Comparison of ENCODE assay signal across 23 mouse cellular contexts in genomic region chr8:12108578-12108977, GRCm38 (mm10).
A peak's percentile ranks its signal among the peaks of the same experiment; 100 is the strongest.
DNase-seq lines count a peak whose midpoint lies in the region; ATAC-seq and TF ChIP-seq lines count a peak whose summit lies in the region.
"Had no signal": no experiment of that assay in that cellular context is flagged by ENCODE, and none has a peak within 500 bp of the region (broad histone marks: within the 10 kb centered on the region; RNA-seq: fewer than 3 reads in every experiment).

No protein-coding gene starts in this region.

- no peak overlapping the region for H3K4me2 ChIP-seq in forebrain, embryonic 13.5 days
- no peak overlapping the region for H3K4me2 ChIP-seq in intestine, embryonic 15.5 days (replicated peaks)
- no peak overlapping the region for H3K4me2 ChIP-seq in intestine, postnatal 0 days (replicated peaks; ENCODE audit: low read depth)
- H3K4me2 ChIP-seq: embryonic facial prominence, embryonic 12.5 days; forebrain, embryonic 12.5 days; forebrain, embryonic 15.5 days had no signal

- WGBS in forebrain, embryonic 10.5 days: 80% methylated on average over 5 of the region's 5 CpGs
- 75% methylated on average over 5 of the region's 5 CpGs for WGBS in forebrain, embryonic 13.5 days
- 56% methylated on average over 5 of the region's 5 CpGs for WGBS in intestine, embryonic 15.5 days
- WGBS in intestine, postnatal 0 days: 42% methylated on average over 5 of the region's 5 CpGs

- no peak overlapping the region for H3K9ac ChIP-seq in forebrain, embryonic 13.5 days
- H3K9ac ChIP-seq in intestine, embryonic 15.5 days: no peak overlapping the region
- H3K9ac ChIP-seq in intestine, postnatal 0 days (ENCODE audit: low read depth, low read length): no peak overlapping the region
- H3K9ac ChIP-seq: embryonic facial prominence, embryonic 12.5 days; forebrain, embryonic 12.5 days; forebrain, embryonic 15.5 days; forebrain, postnatal 0 days had no signal

- DNase-seq in forebrain, embryonic 10.5 days (ENCODE audit: extremely low spot score, low spot score): no peak
- DNase-seq: adrenal gland, adult 8-10 months; adrenal gland, postnatal 14 days; adrenal gland, postnatal 36 days; B cell, adult 2 months; cerebellum, adult 11-12 months; cerebellum, adult 2 months; cerebellum, adult 9-10 months; cerebellum, postnatal 10 days; cerebellum, postnatal 25 days; forebrain, postnatal 0 days had no signal

- H3K4me3 ChIP-seq in forebrain, embryonic 10.5 days: no peak overlapping the region
- H3K4me3 ChIP-seq in forebrain, embryonic 13.5 days: no peak overlapping the region
- H3K4me3 ChIP-seq in intestine, embryonic 15.5 days (replicated peaks): no peak overlapping the region
- H3K4me3 ChIP-seq in intestine, postnatal 0 days (ENCODE audit: low read depth, low read length): no peak overlapping the region
- H3K4me3 ChIP-seq: embryonic facial prominence, embryonic 10.5 days; embryonic facial prominence, embryonic 12.5 days; forebrain, embryonic 12.5 days; forebrain, embryonic 15.5 days had no signal

- no peaks in the 10 kb centered on the region for H3K36me3 ChIP-seq in forebrain, embryonic 10.5 days (replicated peaks)
- no peaks in the 10 kb centered on the region for H3K36me3 ChIP-seq in forebrain, embryonic 13.5 days (ENCODE audit: poor library complexity, severe bottlenecking)
- no peaks in the 10 kb centered on the region for H3K36me3 ChIP-seq in intestine, embryonic 15.5 days
- H3K36me3 ChIP-seq in intestine, postnatal 0 days (ENCODE audit: control insufficient read depth, insufficient read depth): no peaks in the 10 kb centered on the region
- H3K36me3 ChIP-seq: embryonic facial prominence, embryonic 10.5 days; embryonic facial prominence, embryonic 12.5 days; forebrain, embryonic 12.5 days; forebrain, embryonic 15.5 days; G1E had no signal

- peaks cover 84% of the 10 kb centered on the region for H3K27me3 ChIP-seq in forebrain, embryonic 10.5 days (ENCODE audit: poor library complexity, severe bottlenecking)
- peaks cover 53% of the 10 kb centered on the region for H3K27me3 ChIP-seq in forebrain, embryonic 13.5 days
- H3K27me3 ChIP-seq in intestine, embryonic 15.5 days (replicated peaks): no peaks in the 10 kb centered on the region
- no peaks in the 10 kb centered on the region for H3K27me3 ChIP-seq in intestine, postnatal 0 days (replicated peaks; ENCODE audit: control insufficient read depth, insufficient read depth, low read length)

- no peaks in the 10 kb centered on the region for H3K9me3 ChIP-seq in forebrain, embryonic 10.5 days
- no peaks in the 10 kb centered on the region for H3K9me3 ChIP-seq in forebrain, embryonic 13.5 days (replicated peaks)
- H3K9me3 ChIP-seq in intestine, embryonic 15.5 days: no peaks in the 10 kb centered on the region
- no peaks in the 10 kb centered on the region for H3K9me3 ChIP-seq in intestine, postnatal 0 days (ENCODE audit: control insufficient read depth)
- H3K9me3 ChIP-seq: embryonic facial prominence, embryonic 10.5 days; embryonic facial prominence, embryonic 12.5 days; forebrain, embryonic 12.5 days; forebrain, embryonic 15.5 days; G1E had no signal

- H3K4me1 ChIP-seq in forebrain, embryonic 10.5 days: peaks cover 65% of the 10 kb centered on the region
- peaks cover 44% of the 10 kb centered on the region for H3K4me1 ChIP-seq in forebrain, embryonic 13.5 days
- peaks cover 5% of the 10 kb centered on the region; the same call in 1 of the 2 replicates for H3K4me1 ChIP-seq in intestine, embryonic 15.5 days (replicated peaks)
- H3K4me1 ChIP-seq in intestine, postnatal 0 days (replicated peaks; ENCODE audit: control insufficient read depth, insufficient read depth, low read length): no peaks in the 10 kb centered on the region; the same call in 1 of the 2 replicates

- 0 out of 2 replicates have a peak overlapping the region, but pooled peaks have one; percentile 2 for H3K27ac ChIP-seq in forebrain, embryonic 10.5 days
- H3K27ac ChIP-seq in forebrain, embryonic 13.5 days: no peak overlapping the region
- no peak overlapping the region for H3K27ac ChIP-seq in intestine, embryonic 15.5 days
- no peak overlapping the region for H3K27ac ChIP-seq in intestine, postnatal 0 days (ENCODE audit: low read depth, low read length)
- H3K27ac ChIP-seq: embryonic facial prominence, embryonic 12.5 days; forebrain, embryonic 12.5 days; forebrain, embryonic 15.5 days had no signal

- no peak for TF ChIP-seq CTCF in intestine, postnatal 0 days (IDR thresholded peaks at IDR 0.05; ENCODE audit: low read depth)

- no peak for ATAC-seq in forebrain, embryonic 13.5 days
- ATAC-seq in intestine, embryonic 15.5 days: 0 out of 2 replicates have a peak, but pooled peaks have one; percentile 24
- ATAC-seq in intestine, postnatal 0 days: no peak
- no peak for ATAC-seq in megakaryocyte, adult 5-6 weeks (ENCODE audit: poor library complexity, severe bottlenecking)
- ATAC-seq: activated CD4-positive, CD25-positive, alpha-beta regulatory T cell, adult 4 months; CD4-positive, CD25-positive, alpha-beta regulatory T cell, adult 4 months; forebrain, embryonic 15.5 days; forebrain, postnatal 0 days; Patski had no signal
